Mouse (Mus musculus) inflammation-experienced regulatory T-cells, adult 16 weeks (primary cell): Measurements from ENCODE around the gene Alb. TPM values are rescaled to one million over a fixed set of nuclear protein-coding genes. Genes with fewer than 3 reads are reported as not detected.

ENCODE experiments used
- polyA plus RNA-seq: library from polyadenylated mRNA; unstranded; fragments of 100-300 nt; shearing (Covaris generic); gene quantifications from one replicate; pipeline ENCODE4 v1.2.1, GENCODE M21; 2017

The Alb gene
- not detected for polyA plus RNA-seq

DNA sequence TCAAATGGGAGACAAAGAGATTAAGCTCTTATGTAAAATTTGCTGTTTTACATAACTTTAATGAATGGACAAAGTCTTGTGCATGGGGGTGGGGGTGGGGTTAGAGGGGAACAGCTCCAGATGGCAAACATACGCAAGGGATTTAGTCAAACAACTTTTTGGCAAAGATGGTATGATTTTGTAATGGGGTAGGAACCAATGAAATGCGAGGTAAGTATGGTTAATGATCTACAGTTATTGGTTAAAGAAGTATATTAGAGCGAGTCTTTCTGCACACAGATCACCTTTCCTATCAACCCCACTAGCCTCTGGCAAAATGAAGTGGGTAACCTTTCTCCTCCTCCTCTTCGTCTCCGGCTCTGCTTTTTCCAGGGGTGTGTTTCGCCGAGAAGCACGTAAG is at the start of gene Alb:
TSS of gene Alb (plus strand) at position 279 of the 400 bp plus-strand sequence.

DNA sequence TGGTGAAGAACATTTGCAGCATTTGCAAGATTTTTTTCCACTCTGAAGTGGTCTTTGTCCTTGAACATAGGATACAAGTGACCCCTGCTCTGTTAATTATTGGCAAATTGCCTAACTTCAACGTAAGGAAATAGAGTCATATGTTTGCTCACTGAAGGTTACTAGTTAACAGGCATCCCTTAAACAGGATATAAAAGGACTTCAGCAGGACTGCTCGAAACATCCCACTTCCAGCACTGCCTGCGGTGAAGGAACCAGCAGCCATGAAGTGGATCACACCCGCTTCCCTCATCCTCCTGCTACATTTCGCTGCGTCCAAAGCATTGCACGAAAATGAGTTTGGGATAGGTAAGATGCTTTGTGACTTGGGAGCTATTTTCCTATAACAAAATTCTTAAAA is 29.8 kb downstream of the Alb start, which contains the start of gene Afp:
TSS of gene Afp (plus strand) at position 220 of the 400 bp plus-strand sequence.

DNA sequence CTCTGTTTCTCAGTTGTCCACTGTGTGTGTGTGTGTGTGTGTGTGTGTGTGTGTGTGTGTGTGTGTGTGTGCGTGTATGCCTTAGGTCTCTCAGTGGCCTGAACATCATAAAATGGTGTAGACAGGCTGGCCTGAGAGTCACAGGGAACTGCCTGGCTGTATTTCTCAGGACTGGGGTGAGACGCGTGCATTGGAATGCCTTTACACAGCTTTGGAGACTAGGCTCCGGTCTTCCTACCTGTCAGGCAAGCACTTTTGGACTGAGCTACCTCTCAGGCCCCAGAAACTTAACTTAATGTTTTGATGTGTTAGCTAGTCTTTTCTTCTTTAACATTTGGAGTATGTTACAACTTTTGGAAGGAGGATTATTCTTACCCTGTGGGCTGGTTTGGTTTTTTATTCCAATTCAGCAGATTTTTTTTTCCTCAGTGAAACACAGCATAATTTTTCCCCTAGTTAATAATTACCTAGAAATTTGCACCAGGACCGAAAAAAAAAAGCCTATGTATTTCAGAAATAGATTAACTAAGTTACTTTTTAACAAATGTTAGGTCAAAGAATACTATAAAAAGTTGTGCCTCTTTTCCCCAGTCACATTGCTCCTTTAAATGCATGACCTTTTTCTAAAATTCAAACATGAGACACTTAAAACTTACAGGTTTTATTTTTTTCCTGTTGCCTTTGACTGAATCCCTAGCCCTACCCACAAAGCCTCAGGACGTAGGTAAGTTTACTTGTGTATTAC is 57.8 kb downstream of the Alb start, which contains the start of gene Afm:
TSS of gene Afm (plus strand) at position 577 of the 745 bp plus-strand sequence.

Other genes starting within 250 kb of the Alb start
- gene Cox18, start 236.9 kb upstream of the Alb start, polyA plus RNA-seq = 23.9 TPM
- gene Ankrd17, start 94.3 kb upstream of the Alb start, polyA plus RNA-seq = 23.4 TPM
- 1.3 TPM for gene Gm9958, start 93.7 kb upstream of the Alb start, polyA plus RNA-seq
- gene Afp, start 29.8 kb downstream of the Alb start, polyA plus RNA-seq = 5.0 TPM
- gene Afm, start 58.0 kb downstream of the Alb start, polyA plus RNA-seq = not detected
- gene 5830473C10Rik, start 100.2 kb downstream of the Alb start, polyA plus RNA-seq = not detected
- gene Rassf6, start 179.8 kb downstream of the Alb start, polyA plus RNA-seq = 3.6 TPM